Mouse (Mus musculus): ENCODE results near the gene Esf1. TPM values are rescaled to one million over a fixed set of nuclear protein-coding genes. Genes with fewer than 3 reads are reported as not detected.

The Esf1 gene
- polyA plus RNA-seq, 1 experiment from 2014 or later, result 14.7 TPM

DNA sequence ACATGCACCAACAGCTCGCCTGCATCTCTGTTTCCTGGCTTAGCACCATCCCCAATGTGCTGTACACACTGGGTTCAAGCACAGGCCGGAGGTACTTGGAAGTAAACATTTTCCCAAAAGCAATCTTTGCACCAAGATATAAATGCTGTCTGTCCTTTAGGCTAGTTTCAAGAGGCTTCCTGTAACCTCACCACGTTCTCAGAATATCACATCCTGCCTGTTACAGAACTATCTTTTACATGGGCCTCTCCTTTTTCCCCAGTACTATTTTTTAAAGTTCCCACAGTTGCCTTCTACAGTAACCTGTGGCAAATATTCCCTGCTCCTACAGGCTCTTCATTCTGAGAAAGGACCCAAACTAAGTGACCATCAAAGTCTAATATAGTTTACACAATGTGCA lies 95.2 kb downstream of the Esf1 start:
- no peak overlapping the region for H3K27ac ChIP-seq (replicated peaks in 1 of 2; ENCODE audit: control insufficient read depth in 1 of 2, insufficient read depth in 1 of 2, low read depth in 2 of 2, low read length in 2 of 2)
- WGBS, result 64% methylated on average over 3 of the region's 3 CpGs
- H3K4me3 ChIP-seq (ENCODE audit: control insufficient read depth in 1 of 2, insufficient read depth in 1 of 2, low read depth in 1 of 2, low read length in 2 of 2), result no peak overlapping the region
- no peaks in the 10 kb centered on the region for H3K36me3 ChIP-seq (ENCODE audit: control insufficient read depth, insufficient read depth, low read length)
- H3K9me3 ChIP-seq (ENCODE audit: control insufficient read depth, low read length), result no peaks in the 10 kb centered on the region
- no peaks in the 10 kb centered on the region for H3K27me3 ChIP-seq (ENCODE audit: control insufficient read depth, insufficient read depth, low read length)
- no peak overlapping the region for H3K4me2 ChIP-seq (ENCODE audit: low read length)
- H3K4me1 ChIP-seq (ENCODE audit: control insufficient read depth in 2 of 2, insufficient read depth in 2 of 2, low read length in 2 of 2), result no peaks in the 10 kb centered on the region
- ATAC-seq (ENCODE audit: insufficient number of reproducible peaks, insufficient read depth, low FRiP score, low read depth), result no peak
- no peak overlapping the region for H3K9ac ChIP-seq (ENCODE audit: low read length)

Other genes starting within 250 kb of the Esf1 start
- gene Tasp1, start 103.8 kb downstream of the Esf1 start, polyA plus RNA-seq (2014; fragmentation: Nextera tagmentation; extraction: Ambion mirVana), result 12.8 and 13.6 TPM in 2 replicates
- not detected in 2 replicates for gene Gm17374, start 18.5 kb downstream of the Esf1 start, polyA plus RNA-seq (2014; fragmentation: Nextera tagmentation; extraction: Ambion mirVana)
- gene Ndufaf5, start 85 bp upstream of the Esf1 start, polyA plus RNA-seq (2014; fragmentation: Nextera tagmentation; extraction: Ambion mirVana), result 36.1 and 39.0 TPM in 2 replicates
- not detected in 2 replicates for gene Sel1l2, start 219.1 kb upstream of the Esf1 start, polyA plus RNA-seq (2014; fragmentation: Nextera tagmentation; extraction: Ambion mirVana)
- gene Macrod2, start 224.7 kb upstream of the Esf1 start, polyA plus RNA-seq (2014; fragmentation: Nextera tagmentation; extraction: Ambion mirVana), result 19.8 and 21.3 TPM in 2 replicates

All from heart, embryonic 14.5 days (tissue).